Mouse (Mus musculus) ovary, postnatal 14 days (tissue): ENCODE data around the gene Hpcal1.
"Not testable (repeated sequence)": the region's sequence is repeated elsewhere in the genome, so short reads cannot be mapped to it uniquely, and the experiment has no call there.

Experiments
- DNase-seq: peaks from one replicate; pipeline ENCODE4 v3.0.0; 2022; ENCODE audit warnings: low spot score

Gene Hpcal1

DNA sequence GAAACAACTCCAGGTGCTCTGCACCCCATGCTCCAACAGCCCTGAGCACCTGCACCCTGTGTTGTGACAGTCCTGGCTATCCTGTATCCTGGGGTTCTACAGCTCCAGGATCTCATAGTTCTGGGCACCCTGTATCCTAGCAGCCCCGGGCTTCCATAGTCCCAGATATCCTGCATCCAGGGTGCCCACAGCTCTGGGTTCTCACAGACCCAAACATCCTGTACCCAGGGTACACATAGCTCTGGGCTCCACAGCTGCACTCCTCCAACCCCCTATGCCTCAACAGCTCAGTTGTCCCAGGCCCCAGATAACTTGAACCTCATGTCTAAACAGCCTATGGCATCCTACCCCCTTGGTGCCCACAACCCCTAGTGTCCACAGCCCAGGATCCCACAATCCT, 49.6 kb downstream of the Hpcal1 start:
- no peak for DNase-seq

DNA sequence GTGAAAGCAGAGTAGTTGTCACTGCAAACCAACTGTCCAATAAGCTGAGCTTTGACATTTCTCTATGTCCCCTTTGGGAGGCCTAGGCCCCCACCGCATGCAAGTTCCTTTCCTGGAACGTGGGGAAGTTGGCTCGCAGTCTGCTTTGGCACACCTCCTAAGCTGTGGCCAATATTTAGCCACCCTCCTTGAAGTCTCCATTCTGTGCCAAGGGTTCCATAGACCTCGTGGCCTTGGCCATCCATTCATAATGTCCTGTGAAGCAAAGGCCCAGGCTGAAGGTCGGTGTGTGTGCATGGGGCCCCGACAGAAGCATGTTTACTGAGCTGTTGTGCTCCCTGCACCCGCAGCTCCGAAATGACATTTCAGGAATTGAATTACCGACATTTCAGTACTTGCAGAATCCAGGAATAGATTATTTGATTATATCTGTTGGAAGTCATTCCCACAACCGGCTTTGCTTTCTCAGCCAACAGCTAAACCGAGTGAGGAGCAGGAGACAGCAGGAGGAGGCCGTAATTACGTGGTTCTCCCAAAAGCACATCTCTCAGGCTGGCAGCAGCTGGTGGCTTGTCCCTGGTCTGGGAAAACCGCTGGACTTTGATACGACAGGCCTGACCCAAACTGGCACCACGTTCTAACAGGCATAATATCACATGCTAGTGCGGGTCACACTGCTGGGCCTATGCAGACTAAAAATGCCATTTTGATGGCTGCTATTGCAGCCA, 51.1 kb downstream of the Hpcal1 start:
- DNase-seq = no peak

DNA sequence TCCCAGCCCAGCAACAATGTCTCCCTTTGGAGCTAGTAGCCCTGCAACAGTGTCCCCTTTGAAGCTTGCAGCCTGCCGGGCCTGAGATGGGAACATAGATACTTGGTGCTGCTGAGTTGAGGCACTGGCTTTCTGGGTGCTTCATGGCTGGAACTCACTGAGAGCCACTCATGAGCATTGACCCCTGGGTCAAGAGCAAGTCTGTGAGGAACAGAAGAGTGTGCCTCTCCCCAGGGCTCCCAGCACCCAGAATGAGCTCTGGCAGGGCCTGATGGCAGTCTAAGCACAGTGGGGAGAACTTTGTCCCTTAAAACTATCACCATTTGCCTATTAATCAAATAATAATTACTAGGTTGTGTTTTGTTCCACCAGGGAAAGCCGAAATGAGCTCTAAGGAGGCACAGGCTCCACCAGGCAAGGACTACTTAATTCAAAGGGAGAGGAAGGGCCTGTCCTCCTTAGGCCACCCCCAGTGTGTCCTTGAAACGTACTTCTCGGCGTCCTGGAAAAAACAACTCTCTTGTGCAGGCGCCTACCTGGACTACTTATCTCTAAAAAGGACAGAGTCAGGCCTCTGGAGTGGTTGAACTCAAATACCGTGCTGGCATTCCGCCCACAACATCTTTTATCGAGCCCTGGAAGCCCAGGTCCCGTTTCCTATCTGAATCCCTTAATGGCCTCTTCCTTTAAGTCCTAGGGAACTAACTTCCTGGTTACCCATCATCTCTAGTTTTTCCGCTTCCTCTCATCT, 52.1 kb downstream of the Hpcal1 start:
- DNase-seq = no peak

DNA sequence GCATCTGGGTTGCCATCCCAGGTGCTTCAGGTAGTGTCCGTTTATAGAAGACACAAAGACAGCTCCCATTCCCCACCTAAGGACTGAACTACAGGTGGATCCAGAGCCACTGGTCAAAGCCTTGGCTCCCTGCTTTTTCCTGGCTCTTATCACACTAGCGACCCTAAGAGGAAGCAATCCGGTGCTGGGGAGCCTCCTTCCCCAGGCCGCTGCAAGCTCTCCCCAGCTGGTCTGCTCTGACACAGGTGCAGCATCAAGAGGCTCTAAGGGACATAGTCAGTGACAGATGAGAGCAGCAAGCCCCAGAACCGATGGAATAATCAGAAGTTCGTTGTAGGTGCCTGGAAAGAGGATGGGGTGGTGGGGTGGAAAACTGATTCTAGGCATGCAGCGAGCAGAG, 54.8 kb downstream of the Hpcal1 start:
- no peak for DNase-seq

DNA sequence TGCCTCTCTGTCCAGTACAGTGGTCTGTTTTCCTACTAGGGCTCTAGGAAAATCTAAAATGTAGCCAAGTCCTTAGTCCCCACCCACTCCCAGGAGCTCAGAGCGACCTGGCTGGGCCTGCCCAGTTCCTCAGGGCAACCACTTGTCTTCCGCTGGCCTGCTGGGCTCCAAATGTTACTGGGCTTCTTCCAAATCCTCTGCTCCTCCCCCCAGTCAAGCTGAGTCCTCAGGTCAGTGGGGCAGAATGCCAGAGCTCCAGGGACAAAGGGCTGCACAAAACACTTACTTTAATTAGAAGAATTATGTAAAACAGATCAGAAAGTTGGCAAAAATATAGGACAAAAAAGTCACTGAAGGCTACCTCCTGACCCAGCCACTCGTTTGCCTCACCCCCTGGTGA, 56.1 kb downstream of the Hpcal1 start:
- DNase-seq = peak; percentile 68

DNA sequence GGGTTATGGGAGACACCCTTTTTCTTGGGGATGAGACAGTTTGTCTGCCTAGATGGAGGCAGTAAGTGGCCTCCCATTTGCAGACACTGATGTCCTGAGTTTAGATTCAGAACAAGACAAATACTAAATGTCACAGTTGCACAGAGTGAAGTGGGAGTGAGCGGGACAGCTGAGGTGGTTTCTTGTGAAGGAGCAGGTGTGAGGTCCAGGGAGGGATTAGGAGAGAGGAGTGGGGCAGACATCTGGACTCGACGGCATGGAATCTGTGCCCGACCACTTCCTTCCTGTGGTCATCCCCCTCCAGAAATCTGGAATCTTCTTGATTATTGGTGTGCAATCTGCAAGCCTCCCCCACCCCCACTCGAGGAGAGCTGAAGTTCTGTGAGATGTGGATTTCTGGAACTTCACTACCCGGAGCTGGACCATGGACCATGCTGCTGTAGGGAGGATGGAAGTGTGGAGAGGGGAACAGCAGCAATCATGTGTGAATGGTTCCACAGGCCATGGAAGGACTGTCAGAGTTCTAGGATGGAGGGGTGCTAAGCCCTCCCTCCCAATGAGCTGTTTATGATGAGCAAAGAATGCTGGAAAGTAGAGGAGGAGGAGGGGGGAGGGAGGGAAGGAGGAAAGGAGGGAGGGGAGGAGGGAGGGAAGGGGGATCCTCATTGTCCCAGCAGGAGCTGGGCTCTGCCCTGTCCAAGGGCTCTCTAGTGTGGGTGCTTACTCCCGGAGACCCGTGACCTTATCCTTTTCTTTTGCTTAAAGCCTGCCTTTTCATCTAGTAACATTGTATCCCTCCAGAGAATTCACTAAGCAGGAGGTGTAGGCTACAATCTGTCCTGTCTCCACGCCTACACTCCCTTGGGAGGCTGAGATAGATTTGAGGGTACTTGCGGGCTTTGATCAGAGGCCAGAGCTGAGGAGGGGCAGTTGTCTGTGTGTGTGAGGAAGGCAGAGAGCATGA, 56.8 kb downstream of the Hpcal1 start:
- DNase-seq = no peak

DNA sequence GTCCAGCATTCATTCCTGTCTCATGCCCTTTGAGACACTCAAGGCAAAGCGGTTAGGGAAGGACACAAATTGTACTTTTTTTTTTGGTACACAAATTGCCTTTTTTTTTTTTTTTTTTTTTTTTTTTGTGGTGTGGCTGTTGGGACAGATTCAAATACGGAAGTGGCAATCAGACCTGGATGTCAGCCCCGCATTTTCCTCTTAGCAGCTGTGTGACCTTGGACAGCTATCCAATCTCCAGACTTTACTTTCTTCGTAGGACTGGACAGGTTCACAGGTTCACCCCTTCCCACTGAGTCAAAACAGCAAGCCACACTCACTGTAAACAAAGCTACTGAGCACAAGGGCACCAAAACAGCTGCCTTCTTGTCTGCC, 57.5 kb downstream of the Hpcal1 start:
- DNase-seq = no peak

DNA sequence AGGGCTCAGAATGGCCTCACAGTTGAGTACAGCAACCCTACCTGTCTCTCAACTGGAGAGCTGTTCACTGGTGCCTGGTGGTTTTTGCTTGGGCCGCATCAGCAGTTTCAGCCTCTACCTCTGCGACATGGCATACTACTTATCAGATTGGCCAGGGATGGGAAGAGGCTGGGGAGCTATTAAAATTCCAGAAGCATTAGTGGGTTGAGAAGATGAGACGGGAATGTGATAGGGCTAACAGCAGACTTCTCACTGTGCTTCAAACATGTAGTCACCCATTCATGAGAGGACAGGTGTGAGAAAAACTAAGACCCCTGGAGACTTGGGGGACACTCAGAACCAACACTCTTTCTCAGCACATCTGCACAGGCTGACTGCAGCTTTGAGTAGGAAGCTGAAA, 59.1 kb downstream of the Hpcal1 start:
- no peak for DNase-seq

DNA sequence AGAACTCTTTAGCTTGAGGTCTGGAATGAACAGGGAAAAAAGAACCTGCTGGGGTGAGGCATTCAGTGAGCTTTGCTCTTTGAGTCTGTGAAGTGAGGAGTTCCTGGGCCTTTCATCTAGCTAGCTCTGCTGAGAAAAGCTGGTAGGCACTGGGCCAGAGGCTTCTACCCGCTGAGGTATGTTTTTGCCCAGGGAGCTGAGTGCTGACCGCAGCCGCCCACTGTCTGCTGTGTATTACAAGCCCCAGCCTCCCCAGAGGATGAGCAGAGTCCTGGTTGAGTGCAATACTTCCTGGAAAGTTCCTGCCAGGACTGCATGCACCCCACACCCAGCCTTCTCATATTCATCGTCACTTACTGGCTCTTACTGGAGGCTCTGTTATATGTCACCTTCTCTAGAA, 59.8 kb downstream of the Hpcal1 start:
- no peak for DNase-seq

DNA sequence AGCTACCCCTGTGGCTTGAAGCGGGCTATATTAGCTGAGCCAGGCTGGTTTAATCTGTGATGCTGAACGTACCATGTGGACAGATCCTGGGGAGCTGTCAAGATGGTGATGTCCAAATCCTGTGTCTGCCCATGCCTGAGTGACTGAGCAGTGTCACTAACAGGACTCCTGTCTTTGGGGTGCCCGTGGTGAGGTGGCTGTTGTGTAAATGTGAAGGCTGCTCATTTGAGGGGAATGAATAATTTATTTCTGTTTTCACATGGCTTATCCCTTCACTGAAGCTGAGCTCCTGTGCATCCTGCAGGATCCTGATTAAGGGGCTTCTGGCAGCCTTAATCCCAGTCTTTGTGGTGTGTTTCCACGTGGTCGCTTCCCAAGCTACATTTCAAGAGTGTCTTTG, 62.2 kb downstream of the Hpcal1 start:
- no peak for DNase-seq

DNA sequence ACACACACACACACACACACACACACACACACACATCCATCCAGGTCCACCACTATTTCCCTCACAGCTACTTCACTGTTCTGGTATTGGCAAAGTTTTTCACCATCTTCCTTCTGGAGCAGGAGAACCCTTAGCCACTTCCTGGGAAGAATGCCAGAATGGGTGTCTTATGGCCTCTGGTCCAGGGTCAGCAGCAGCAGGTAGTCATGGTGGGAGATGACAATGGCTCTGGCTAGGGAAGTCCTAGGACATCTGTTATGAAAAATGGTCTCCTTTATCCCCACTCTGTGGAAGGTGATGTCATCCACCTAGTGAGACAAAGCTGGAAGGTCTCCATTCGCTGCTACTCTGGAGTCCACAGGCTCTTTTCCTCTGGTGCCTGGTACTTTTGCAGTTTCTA, 64.1 kb downstream of the Hpcal1 start:
- DNase-seq = no peak

DNA sequence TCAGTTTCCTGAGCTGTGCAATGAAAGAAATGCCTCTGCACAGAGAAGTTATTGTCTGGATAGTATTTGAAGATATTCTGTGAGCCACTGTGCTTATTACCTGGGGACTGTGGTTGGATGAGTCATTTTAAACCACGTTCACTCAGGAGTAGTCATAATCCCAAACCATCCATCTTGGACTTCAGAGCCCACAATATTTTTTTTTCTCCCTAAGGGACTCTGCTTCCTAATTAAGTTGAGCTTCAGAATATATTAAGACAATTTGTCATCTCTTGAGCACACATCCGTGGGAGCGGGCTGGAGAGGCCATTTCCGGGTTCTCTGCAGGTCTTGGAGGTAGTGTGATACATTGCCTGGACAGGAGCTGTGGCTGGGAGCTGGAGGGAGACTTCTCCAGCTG, 66.2 kb downstream of the Hpcal1 start:
- no peak for DNase-seq

DNA sequence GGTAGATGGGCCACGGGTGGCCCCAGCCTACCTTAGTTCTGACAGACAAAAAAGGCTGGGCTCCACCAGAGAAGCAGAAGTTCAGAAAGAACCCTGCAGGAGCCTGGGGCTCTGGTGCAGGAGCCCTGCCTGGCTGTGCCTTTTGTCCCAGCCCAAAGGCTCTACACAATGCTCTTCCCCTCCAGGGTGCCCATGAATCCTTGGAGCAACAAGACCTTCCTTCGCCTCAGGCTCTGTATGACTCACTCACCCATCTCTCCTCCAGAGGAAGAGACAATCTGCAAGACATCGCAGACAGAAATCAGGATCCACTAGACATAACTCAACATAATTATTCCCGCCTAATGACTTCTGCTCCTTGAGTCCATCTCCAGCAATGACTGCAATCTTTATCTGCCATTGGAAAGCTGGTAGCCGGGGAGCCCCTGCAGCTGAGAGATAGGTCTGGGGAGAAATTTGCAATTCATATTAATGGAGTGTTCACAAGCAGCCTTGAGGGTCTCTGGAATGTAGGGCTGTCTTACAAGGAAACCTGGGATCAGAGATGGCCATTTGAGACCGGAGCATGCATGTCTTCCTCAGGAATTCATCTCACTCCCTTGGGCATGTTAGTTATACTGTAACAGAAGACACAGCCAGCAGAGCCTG, 71.8 kb downstream of the Hpcal1 start:
- DNase-seq = no peak

DNA sequence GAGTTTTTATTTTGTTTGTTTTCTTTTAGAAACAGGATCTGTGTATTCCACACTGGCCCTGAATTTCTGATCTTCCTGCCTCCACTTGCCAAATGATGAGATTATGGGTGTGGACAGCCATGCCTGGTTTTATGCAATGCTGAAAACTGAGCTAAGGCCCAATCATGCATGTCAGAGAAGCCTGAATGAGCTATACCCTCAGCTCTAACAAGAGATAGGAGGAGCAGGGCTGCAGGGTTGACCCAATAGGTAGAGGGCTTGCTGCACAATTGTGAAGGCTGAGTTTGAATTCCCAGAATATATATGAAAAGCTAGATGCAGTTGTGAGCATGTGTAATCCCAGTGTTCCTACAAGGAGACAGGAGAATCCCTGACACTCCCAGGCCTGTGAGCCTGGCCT, 72.4 kb downstream of the Hpcal1 start:
- no peak for DNase-seq

DNA sequence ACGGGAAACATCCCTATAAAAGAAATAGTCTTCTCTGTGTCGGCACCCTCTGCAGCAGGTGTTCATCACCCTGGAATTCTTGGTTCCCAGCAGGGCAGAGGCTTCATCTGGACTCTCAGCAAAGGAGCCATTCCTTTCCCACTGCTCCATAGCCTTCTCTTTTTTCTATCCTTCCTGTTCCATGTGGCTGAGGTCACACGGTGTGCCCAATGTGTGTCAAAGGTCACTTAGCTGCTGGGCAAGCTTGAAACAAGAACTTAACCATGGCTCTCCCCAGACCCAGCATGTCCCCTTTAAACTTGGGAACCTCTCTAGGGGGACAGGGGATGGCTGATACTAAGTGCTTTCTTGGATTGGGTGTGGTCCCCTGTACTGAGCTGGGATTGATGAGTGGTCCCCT, 73.3 kb downstream of the Hpcal1 start:
- DNase-seq = no peak

DNA sequence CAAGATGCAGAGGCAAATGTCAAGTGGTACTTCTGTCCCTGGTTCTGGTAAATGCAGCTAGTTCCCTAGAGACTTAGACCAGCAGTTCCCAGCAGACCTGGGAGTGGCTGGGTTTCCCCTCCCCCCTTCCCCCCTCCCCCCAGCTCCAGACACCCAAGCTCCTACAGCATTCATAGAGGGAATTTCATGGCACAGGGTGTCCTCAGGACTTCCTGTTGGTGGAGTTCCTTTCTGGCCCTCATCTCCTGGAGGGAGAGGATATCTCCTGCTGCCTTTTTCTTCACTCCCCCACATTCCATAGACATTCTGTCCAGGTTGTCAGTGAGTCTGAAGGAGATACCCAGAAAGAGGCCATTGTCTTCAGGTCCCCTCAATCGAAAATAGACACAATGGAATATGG, 76.9 kb downstream of the Hpcal1 start:
- DNase-seq = not testable (repeated sequence)

DNA sequence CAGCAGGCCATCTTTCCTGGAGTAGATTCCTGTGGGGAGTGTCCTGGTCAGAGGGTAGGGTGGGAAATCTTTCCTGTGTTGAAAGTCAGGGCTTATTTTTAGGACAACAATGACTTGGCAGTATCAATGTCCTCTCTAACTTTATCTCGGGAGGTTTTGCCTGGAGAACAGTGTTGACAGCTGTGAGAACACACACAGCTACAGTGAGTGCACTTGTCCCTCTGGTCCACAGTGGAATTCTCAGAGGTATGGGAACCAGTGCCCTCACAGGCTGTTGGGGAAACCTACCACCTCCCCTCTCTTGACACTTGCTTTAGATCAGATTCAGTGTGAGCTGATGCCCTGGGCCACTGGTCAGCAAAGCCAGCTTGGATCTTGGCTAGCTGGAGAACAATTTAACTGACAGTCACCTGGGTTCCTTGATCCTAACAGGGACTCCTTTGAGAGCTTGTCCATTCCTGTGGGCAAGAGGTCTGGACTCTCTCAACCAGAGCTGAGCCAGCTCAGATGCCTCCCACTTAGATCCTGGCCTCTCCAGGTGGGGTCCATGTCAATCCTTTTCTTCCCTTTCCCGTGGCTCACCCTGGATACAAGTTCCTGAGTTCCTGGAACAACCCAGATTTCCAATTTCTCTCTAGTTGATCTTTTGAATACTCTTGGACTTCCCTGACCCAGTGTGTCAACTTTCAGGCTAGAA, 79.0 kb downstream of the Hpcal1 start:
- DNase-seq = no peak

DNA sequence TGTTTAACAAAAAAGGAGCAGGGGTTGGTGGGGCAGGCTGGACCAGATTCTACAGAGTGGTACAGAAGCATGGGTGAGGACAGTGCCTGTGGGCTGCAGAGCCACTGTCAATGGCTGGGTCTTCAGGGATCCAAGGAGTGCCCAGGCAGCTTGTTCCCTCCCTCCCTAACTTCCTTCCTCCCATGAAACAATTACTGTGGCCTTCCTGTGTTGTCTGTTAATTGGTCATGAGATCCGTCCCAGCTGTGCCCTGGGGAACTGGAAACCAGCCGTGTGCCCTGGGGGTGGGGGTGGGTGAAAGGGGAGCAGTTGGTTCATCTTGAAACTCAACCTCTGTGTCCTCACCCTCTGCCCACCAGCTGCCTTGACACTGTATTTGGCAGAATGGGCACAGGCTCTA, 79.9 kb downstream of the Hpcal1 start:
- DNase-seq = no peak

DNA sequence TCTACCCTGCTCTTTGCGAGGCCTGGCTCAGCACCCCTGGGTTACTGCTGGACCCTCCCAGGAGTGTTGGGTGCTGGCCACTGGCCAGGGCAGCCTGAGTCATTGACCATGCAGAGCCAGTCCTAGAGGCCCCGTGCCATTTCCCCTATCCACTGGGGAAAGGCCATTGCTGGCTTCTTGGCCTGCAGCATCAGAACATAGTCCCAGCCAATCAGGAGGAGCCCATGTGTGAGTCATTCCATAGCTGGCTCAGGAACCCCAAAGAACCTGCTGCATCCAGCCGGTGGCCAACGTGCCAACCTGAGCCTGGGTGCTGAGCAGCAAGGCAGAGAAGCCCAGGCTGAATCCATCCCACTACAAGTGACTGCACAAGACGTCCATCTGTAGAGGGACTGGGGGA, 83.1 kb downstream of the Hpcal1 start:
- not testable (repeated sequence) for DNase-seq

DNA sequence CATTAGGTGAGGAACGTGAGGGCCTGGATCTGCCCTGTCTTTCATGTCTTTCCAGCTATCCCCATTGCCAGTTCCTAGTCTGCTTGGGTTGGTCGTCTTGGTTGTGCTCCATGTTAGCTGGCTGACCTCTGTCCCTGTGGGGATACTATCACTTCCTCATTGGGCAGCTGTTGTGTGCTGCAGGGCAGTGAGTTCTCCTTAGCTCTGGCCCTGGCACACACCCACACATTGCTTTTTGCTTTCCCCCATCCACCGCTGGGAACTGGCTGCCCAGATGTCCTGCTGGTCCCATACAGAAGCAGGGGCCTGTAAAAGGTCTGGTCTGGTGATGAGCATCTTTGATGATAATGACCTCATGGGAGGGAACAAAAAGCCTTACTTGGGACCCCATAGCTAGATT, 84.2 kb downstream of the Hpcal1 start:
- DNase-seq = not testable (repeated sequence)

DNA sequence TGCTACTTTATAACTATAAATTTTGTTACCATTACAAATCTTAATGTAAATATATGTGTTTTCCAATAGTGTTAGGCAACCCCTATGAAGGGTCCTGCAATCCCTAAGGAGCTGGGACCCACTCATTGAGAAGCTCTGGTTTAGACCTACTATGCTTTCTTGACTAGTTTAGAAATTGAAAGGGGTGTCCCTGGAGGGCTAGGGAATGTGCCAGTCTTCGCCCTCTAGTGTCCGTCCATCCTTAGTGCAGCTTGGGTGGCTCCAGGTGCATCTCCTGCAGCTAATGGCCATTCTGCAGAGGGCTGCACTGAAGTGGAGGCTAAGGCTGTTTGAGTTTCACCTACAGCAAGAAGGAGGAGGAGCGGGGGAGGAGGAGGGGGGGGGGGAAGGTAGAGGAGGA, 87.7 kb downstream of the Hpcal1 start:
- DNase-seq = peak; percentile 11

DNA sequence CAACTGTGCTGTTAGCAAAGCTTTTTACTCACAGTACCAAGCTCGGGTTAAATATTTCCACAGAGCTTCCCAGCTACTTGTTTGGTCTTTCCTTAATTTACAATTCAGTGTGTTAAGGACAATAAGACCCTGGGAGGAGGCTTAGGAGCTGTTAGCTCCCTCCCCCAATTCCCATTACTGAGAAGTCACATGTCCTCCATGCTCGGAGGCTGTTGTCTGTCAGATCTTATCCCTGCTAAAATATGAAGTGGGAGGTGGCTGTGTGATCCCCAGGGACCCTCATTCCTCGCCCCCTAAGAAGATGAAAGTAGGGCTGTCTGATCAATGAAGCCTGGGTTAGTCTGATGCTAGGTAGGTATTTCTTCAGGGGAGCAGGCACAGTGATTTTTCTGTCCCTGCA, 88.4 kb downstream of the Hpcal1 start:
- DNase-seq = no peak
